Mouse (Mus musculus): ENCODE measurements at regions not wholly inside any gene's neighbourhood (a gene's known extent, or its start where the extent isn't known, plus 50 kb on each side); places are given as distances from the start of the nearest gene placed in this dataset.

- DNase-seq = no peak
These were observed 56.4 kb downstream of the Cd24a start for GRCm38 (mm10) chr10:43634371-43635080.

- DNase-seq = no peak
These were observed 63.3 kb downstream of the Cd24a start for GRCm38 (mm10) chr10:43641169-43641945.

- no peak for DNase-seq
These were observed 68.2 kb downstream of the Cd24a start for GRCm38 (mm10) chr10:43646326-43646725.

- DNase-seq = no peak
These were observed 68.9 kb downstream of the Cd24a start for GRCm38 (mm10) chr10:43646965-43647364.

GRCm38 (mm10) chr10:43648186-43648585 lies 70.1 kb downstream of the Cd24a start:
- no peak for DNase-seq

GRCm38 (mm10) chr10:43648815-43649447 lies 70.8 kb downstream of the Cd24a start:
- no peak for DNase-seq

GRCm38 (mm10) chr10:43650449-43650848 lies 72.4 kb downstream of the Cd24a start:
- no peak for DNase-seq

GRCm38 (mm10) chr10:43651505-43651904 lies 73.4 kb downstream of the Cd24a start:
- DNase-seq = no peak

- no peak for DNase-seq
These were observed 73.8 kb downstream of the Cd24a start for GRCm38 (mm10) chr10:43651915-43652314.

GRCm38 (mm10) chr10:43655082-43655671 lies 77.1 kb downstream of the Cd24a start:
- no peak for DNase-seq

- DNase-seq = no peak
These were observed 77.6 kb downstream of the Cd24a start for GRCm38 (mm10) chr10:43655680-43656079.

- no peak for DNase-seq
These were observed 78.1 kb downstream of the Cd24a start for GRCm38 (mm10) chr10:43656207-43656606.

GRCm38 (mm10) chr10:43657501-43658225 lies 79.6 kb downstream of the Cd24a start:
- no peak for DNase-seq

GRCm38 (mm10) chr10:43658226-43658593 lies 80.1 kb downstream of the Cd24a start:
- DNase-seq = no peak

- no peak for DNase-seq
These were observed 86.8 kb downstream of the Cd24a start for GRCm38 (mm10) chr10:43664844-43665243.

GRCm38 (mm10) chr10:43666262-43667085 lies 88.4 kb downstream of the Cd24a start:
- no peak for DNase-seq

GRCm38 (mm10) chr10:43667086-43667690 lies 89.1 kb downstream of the Cd24a start:
- DNase-seq = no peak

GRCm38 (mm10) chr10:43667732-43668247 lies 89.7 kb downstream of the Cd24a start:
- DNase-seq = no peak

- DNase-seq = no peak
These were observed 91.4 kb downstream of the Cd24a start for GRCm38 (mm10) chr10:43669471-43669870.

GRCm38 (mm10) chr10:43670745-43671144 lies 92.7 kb downstream of the Cd24a start:
- no peak for DNase-seq

- DNase-seq = no peak
These were observed 93.7 kb downstream of the Cd24a start for GRCm38 (mm10) chr10:43671785-43672184.
